Mouse (Mus musculus) Muller cell, postnatal 12 days (primary cell): ENCODE data around the gene Gm14308.
"Not testable (repeated sequence)": the region's sequence is repeated elsewhere in the genome, so short reads cannot be mapped to it uniquely, and the experiment has no call there.

Experiments used
- DNase-seq: peaks from one replicate; pipeline ENCODE4 v3.0.0-alpha.2; 2015; ENCODE audit errors: inconsistent ontology term

Gm14308 gene

DNA sequence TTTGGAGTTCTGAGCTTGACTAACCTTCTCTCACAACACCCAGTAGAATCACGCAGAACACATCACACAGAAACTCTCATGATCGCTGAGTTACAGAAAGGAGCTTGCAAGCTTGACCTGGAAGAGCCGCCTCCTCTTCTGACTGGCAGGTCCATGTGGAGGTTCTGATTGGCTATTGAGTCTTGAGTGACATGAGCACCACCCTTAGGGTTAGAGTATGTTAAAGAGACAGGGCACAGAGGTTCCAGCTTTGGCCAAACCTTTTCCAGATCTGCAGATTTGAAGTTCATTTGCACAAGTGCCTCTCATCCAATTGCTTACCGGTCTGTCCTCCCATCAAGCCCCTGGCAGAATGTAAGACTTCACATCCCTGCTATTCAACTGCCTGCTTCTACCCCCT, at the start of gene Gm14308:
Gene Gm14308 (minus strand): TSS at position 101 of the 400 bp plus-strand sequence.
- DNase-seq = not testable (repeated sequence)

DNA sequence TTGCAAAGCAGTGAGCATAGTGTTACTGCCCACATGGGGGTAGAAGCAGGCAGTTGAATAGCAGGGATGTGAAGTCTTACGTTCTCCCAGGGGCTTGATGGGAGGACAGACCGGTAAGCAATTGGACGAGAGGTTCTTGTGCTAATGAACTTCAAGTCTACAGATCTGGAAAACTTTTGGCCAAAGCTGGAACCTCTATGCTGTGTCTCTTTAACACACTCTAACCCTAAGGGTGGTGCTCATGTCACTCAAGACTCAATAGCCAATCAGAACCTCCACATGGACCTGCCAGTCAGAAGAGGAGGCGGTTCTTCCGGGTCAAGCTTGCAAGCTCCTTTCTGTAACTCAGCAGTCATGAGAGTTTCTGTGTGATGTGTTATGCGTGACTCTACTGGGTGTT, 34.1 kb upstream of the Gm14308 start, which contains the start of gene Zfp973:
Gene Zfp973 (plus strand): TSS at position 301 of the 400 bp plus-strand sequence.
- not testable (repeated sequence) for DNase-seq
